Mouse (Mus musculus) MEL (cell line): ENCODE measurements around the gene Vps26a.

Experiments used
- CTCF ChIP-seq, 3 experiments: IDR thresholded peaks in 2 of 3; conservative IDR thresholded peaks in 1 of 3; 2 replicates each; pipeline ENCODE4 v1.5.1; 2011 to 2012; ENCODE audit warnings: low read length in 3 of 3, low read depth in 2 of 3, mild to moderate bottlenecking in 2 of 3, improper control_type of control experiment in 1 of 3, inconsistent platforms in 1 of 3, mixed read lengths in 1 of 3, moderate library complexity in 1 of 3; ENCODE audit not compliant: control insufficient read depth in 1 of 3, insufficient read depth in 1 of 3, poor library complexity in 1 of 3, severe bottlenecking in 1 of 3
- ELF1 ChIP-seq: IDR thresholded peaks from 2 replicates; pipeline ENCODE4 v1.6.1; 2014; ENCODE audit warnings: low read depth, mild to moderate bottlenecking, inconsistent platforms, low read length, improper control_type of control experiment, moderate library complexity
- EP300 ChIP-seq, 2 experiments: IDR thresholded peaks; 2 replicates each; pipeline ENCODE4 v1.6.1; 2011; ENCODE audit warnings: improper control_type of control experiment in 2 of 2, low read length in 2 of 2, low read depth in 1 of 2, mild to moderate bottlenecking in 1 of 2
- GABPA ChIP-seq: IDR thresholded peaks from 2 replicates; pipeline ENCODE4 v1.6.1; 2012; ENCODE audit warnings: low read depth, mild to moderate bottlenecking, inconsistent platforms, low read length, improper control_type of control experiment, moderate library complexity
- KAT2A ChIP-seq: conservative IDR thresholded peaks from 2 replicates; pipeline ENCODE4 v1.6.1; 2012; ENCODE audit warnings: low read depth, low read length, improper control_type of control experiment, inconsistent platforms
- MAX ChIP-seq: IDR thresholded peaks from 2 replicates; pipeline ENCODE4 v1.6.1; 2011; ENCODE audit warnings: low read length, improper control_type of control experiment
- MXI1 ChIP-seq: IDR thresholded peaks from 2 replicates; pipeline ENCODE4 v1.6.1; 2011; ENCODE audit warnings: mild to moderate bottlenecking, low read depth, low read length, improper control_type of control experiment
- POLR2A ChIP-seq, 2 experiments: IDR thresholded peaks; 2 replicates each; pipeline ENCODE4 v1.6.1; 2011 to 2012; ENCODE audit warnings: low read length in 2 of 2, mild to moderate bottlenecking in 2 of 2, control low read depth in 1 of 2, improper control_type of control experiment in 1 of 2, low read depth in 1 of 2, moderate library complexity in 1 of 2; ENCODE audit not compliant: control insufficient read depth in 1 of 2, insufficient read depth in 1 of 2, poor library complexity in 1 of 2
- RAD21 ChIP-seq: IDR thresholded peaks from 2 replicates; pipeline ENCODE4 v1.6.1; 2011; ENCODE audit warnings: mild to moderate bottlenecking, low read depth, low read length, improper control_type of control experiment
- TAL1 ChIP-seq: IDR thresholded peaks from 2 replicates; pipeline ENCODE4 v1.6.1; 2012; ENCODE audit warnings: mild to moderate bottlenecking, inconsistent platforms, low read length, moderate library complexity, mixed read lengths
- USF1 ChIP-seq: IDR thresholded peaks from 2 replicates; pipeline ENCODE4 v1.6.1; 2014; ENCODE audit warnings: low read depth, mild to moderate bottlenecking, inconsistent platforms, low read length, improper control_type of control experiment, moderate library complexity
- USF2 ChIP-seq, 2 experiments: IDR thresholded peaks; 2 replicates each; pipeline ENCODE4 v1.6.1; 2011 to 2012; ENCODE audit warnings: improper control_type of control experiment in 2 of 2, low read length in 2 of 2, borderline replicate concordance in 1 of 2, inconsistent platforms in 1 of 2, low read depth in 1 of 2, mild to moderate bottlenecking in 1 of 2; ENCODE audit not compliant: insufficient read depth in 1 of 2
- ZMIZ1 ChIP-seq: IDR thresholded peaks from 2 replicates; pipeline ENCODE4 v1.6.1; 2012; ENCODE audit warnings: low read depth, mild to moderate bottlenecking, inconsistent platforms, low read length, improper control_type of control experiment, moderate library complexity

DNA sequence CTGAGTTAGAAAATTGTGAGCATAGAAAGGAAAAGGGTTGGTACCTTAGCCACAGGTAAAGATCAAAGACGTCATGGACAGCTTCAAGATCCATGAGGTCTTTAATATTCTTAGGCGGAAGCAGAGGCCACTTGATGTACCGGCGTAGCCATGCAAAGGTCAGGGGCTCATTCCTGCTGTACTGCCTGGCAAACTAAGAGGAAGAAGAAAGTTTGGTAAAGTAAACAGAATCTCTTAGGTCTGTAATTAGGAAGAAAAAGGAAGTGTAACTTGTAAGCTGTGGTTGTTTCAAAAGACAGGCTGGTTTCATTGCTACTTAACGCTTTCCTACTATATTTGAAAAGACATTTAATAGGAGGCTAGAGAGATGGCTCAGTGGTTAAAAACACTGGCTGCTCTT is 56.2 kb downstream of the Vps26a start:
- TF ChIP-seq MAX: no peak
- no peak for TF ChIP-seq KAT2A
- TF ChIP-seq CTCF (IDR thresholded peaks at IDR 0.05 in 2 of 3, conservative IDR thresholded peaks at IDR 0.05 in 1 of 3; ENCODE audit: control insufficient read depth in 1 of 3, insufficient read depth in 1 of 3, low read depth in 2 of 3, low read length in 3 of 3, poor library complexity in 1 of 3, severe bottlenecking in 1 of 3): no peak
- TF ChIP-seq POLR2A (IDR thresholded peaks at IDR 0.05; ENCODE audit: control insufficient read depth in 1 of 2, insufficient read depth in 1 of 2, low read depth in 1 of 2, low read length in 2 of 2, poor library complexity in 1 of 2): no peak
- no peak for TF ChIP-seq RAD21
- TF ChIP-seq EP300 (IDR thresholded peaks at IDR 0.05; ENCODE audit: low read depth in 1 of 2, low read length in 2 of 2): no peak
- TF ChIP-seq ELF1: no peak
- no peak for TF ChIP-seq ZMIZ1
- TF ChIP-seq USF1: no peak
- TF ChIP-seq TAL1: no peak
- TF ChIP-seq GABPA: no peak
- no peak for TF ChIP-seq MXI1
- no peak for TF ChIP-seq USF2 (IDR thresholded peaks at IDR 0.05; ENCODE audit: borderline replicate concordance in 1 of 2, insufficient read depth in 1 of 2, low read depth in 1 of 2, low read length in 2 of 2)
